Mouse (Mus musculus): ENCODE measurements at regions not wholly inside any gene's neighbourhood (a gene's known extent, or its start where the extent isn't known, plus 50 kb on each side); places are given as distances from the start of the nearest gene placed in this dataset.

DNA sequence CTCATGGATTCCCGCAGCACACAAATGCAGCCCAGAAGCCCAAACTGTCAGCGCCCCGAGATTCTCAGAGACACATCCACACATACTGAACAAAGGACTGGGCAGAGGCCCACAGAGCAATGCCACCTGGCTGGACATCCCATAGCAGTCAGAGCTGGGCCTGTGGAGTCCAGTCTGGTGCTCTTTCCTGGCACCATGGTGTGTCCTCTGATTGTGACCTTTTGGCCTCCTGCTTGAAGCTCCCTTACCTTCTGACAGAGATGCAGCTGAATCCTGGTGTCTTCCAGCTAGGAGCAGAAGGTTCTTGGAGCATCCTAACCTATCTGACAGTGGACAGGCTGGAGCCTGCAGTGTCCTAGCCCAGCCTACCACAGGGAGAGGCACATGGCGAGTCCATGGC is 87.5 kb upstream of the Wnt4 start:
- TF ChIP-seq CTCF (IDR thresholded peaks at IDR 0.05; ENCODE audit: extremely low read depth, insufficient read depth, low read length): no peak
- no peak for TF ChIP-seq POLR2A (IDR thresholded peaks at IDR 0.05; ENCODE audit: extremely low read depth, insufficient read depth, low read length)
